Mouse (Mus musculus): ENCODE results near the gene Ift172.

DNA sequence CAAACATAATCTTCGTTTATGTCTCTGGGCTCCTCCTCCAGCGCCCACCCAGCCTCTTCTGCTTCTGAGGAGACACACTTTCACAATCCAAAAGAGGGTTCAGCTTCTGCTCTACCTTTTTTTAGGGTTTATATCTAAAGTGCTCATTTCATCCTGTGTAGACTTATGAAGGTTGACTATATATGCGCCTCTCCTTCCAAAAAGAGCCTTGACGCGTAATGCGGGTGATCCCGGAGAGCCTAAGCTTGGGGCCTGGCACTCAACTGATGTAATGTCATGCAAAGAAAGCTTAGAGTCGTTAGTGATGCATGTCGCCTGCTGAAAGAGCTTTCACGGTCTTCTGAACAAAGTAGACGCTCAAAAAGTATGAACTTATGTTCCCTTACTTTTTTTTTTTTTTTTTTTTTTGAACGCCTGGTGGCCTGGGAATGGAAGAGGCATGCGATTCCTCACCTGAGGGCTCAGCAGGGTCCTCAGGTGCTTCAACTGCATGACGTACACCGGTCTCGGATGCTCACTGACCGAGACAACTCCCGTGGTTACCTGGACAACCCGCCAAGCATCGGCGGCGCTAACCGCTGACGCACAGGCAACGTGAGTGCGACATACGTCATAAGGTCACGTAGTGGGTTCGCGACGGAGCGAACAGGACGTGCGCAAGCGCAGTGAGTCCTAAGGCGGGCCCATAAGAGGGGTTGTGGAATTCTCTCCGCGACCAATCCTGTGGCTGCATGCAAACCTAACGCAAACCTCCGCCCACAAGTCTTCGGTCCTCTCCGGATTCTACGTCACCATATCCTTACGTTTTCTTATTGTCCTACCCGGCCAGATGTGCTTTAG lies at the start of gene Ift172:
- no peak for TF ChIP-seq CTCF (IDR thresholded peaks at IDR 0.05; ENCODE audit: extremely low read depth, insufficient read depth, insufficient read length, insufficient replicate concordance)
- peak; percentile 23; the same call in 1 of the 2 replicates for TF ChIP-seq POLR2A (IDR thresholded peaks at IDR 0.05; ENCODE audit: low read depth, low read length)

Measured in spleen, adult 2 months (tissue).